8 mouse cellular contexts compared by ENCODE assay signal in genomic region chr16:91618511-91619501, GRCm38 (mm10). TPM values are rescaled to one million over a fixed set of nuclear protein-coding genes. Genes with fewer than 3 reads are reported as not detected.
A peak's percentile ranks its signal among the peaks of the same experiment; 100 is the strongest.
DNase-seq lines count a peak whose midpoint lies in the region; ATAC-seq and TF ChIP-seq lines count a peak whose summit lies in the region.

Dnajc28 (minus strand) TSS chr16:91619026.

- H3K4me3 ChIP-seq in CH12.LX (replicated peaks in 1 of 3; ENCODE audit: low read depth in 2 of 3, low read length in 2 of 3, poor library complexity in 1 of 3), result peak within 1 kb of the TSS; percentile 49 to 70 (median 67)
- H3K4me3 ChIP-seq in forebrain, embryonic 11.5 days (ENCODE audit: low read depth, low read length), result peak within 1 kb of the TSS; percentile 67
- peak within 1 kb of the TSS; percentile 81 for H3K4me3 ChIP-seq in heart, embryonic 16.5 days (ENCODE audit: low read length)
- peak within 1 kb of the TSS; percentile 72 for H3K4me3 ChIP-seq in liver, embryonic 15.5 days (replicated peaks)
- H3K4me3 ChIP-seq in neural tube, embryonic 12.5 days, result peak within 1 kb of the TSS; percentile 65
- peak within 1 kb of the TSS; percentile 66 for H3K4me3 ChIP-seq in stomach, postnatal 0 days (ENCODE audit: low read depth, low read length)

- no peaks in the 10 kb centered on the region for H3K9me3 ChIP-seq in CH12.LX (replicated peaks; ENCODE audit: low read length)
- H3K9me3 ChIP-seq in forebrain, embryonic 11.5 days (ENCODE audit: control insufficient read depth, low read length), result no peaks in the 10 kb centered on the region
- H3K9me3 ChIP-seq in heart, embryonic 16.5 days (replicated peaks; ENCODE audit: control insufficient read depth, low read length), result no peaks in the 10 kb centered on the region
- H3K9me3 ChIP-seq in liver, embryonic 15.5 days (replicated peaks), result no peaks in the 10 kb centered on the region
- no peaks in the 10 kb centered on the region for H3K9me3 ChIP-seq in neural tube, embryonic 12.5 days
- no peaks in the 10 kb centered on the region for H3K9me3 ChIP-seq in stomach, postnatal 0 days (ENCODE audit: control insufficient read depth, low read length)

- 10% methylated on average over 39 of the region's 39 CpGs for WGBS in forebrain, embryonic 11.5 days
- 10% methylated on average over 39 of the region's 39 CpGs for WGBS in heart, embryonic 16.5 days
- 10% methylated on average over 39 of the region's 39 CpGs for WGBS in liver, embryonic 15.5 days (ENCODE audit: insufficient replicate concordance)
- 12% methylated on average over 39 of the region's 39 CpGs for WGBS in neural tube, embryonic 12.5 days
- 10% methylated on average over 39 of the region's 39 CpGs for WGBS in stomach, postnatal 0 days

- in situ Hi-C loops in CH12.LX (cut with MboI; ENCODE audit: low pct_ligation_motif_present, low pct_unique_long_range_greater_than_20kb, low sequenced_read_pairs), result no loop called here

- H3K27ac ChIP-seq in CH12.LX (ENCODE audit: insufficient read depth, low read depth), result no peak within 1 kb of the TSS
- H3K27ac ChIP-seq in forebrain, embryonic 11.5 days (ENCODE audit: low read depth, low read length), result no peak within 1 kb of the TSS
- H3K27ac ChIP-seq in heart, embryonic 16.5 days (ENCODE audit: low read length), result no peak within 1 kb of the TSS
- peak within 1 kb of the TSS; percentile 64 for H3K27ac ChIP-seq in liver, embryonic 15.5 days (replicated peaks)
- H3K27ac ChIP-seq in neural tube, embryonic 12.5 days, result no peak within 1 kb of the TSS
- H3K27ac ChIP-seq in stomach, postnatal 0 days (replicated peaks), result no peak within 1 kb of the TSS

- H3K79me2 ChIP-seq in CH12.LX (replicated peaks; ENCODE audit: control insufficient read depth, extremely low read depth, insufficient read depth, poor library complexity, severe bottlenecking), result no peaks in the 10 kb centered on the region

- TF ChIP-seq CTCF in CH12.LX (conservative IDR thresholded peaks at IDR 0.05 in 1 of 2, IDR thresholded peaks at IDR 0.05 in 1 of 2; ENCODE audit: low read depth in 2 of 2, low read length in 2 of 2), result no peak
- TF ChIP-seq CTCF in stomach, postnatal 0 days (IDR thresholded peaks at IDR 0.05; ENCODE audit: low read depth), result no peak

- ATAC-seq in forebrain, embryonic 11.5 days (replicated peaks; ENCODE audit: low FRiP score), result peak; percentile 94
- peak; percentile 89 for ATAC-seq in heart, embryonic 16.5 days (replicated peaks; ENCODE audit: extremely low read depth, insufficient read depth, low FRiP score)
- ATAC-seq in liver, embryonic 15.5 days (ENCODE audit: insufficient read depth), result peak; percentile 88
- peak; percentile 90 for ATAC-seq in neural tube, embryonic 12.5 days (ENCODE audit: low FRiP score, low read depth)
- peak; percentile 86 for ATAC-seq in stomach, postnatal 0 days (ENCODE audit: low FRiP score, low TSS enrichment)

- H3K4me2 ChIP-seq in CH12.LX (ENCODE audit: insufficient read depth, low read depth, poor library complexity, severe bottlenecking), result peak within 1 kb of the TSS; percentile 53
- peak within 1 kb of the TSS; percentile 83 for H3K4me2 ChIP-seq in forebrain, embryonic 11.5 days (ENCODE audit: low read depth, low read length, severe bottlenecking)
- H3K4me2 ChIP-seq in heart, embryonic 16.5 days (ENCODE audit: low read depth, low read length), result peak within 1 kb of the TSS; percentile 94
- H3K4me2 ChIP-seq in liver, embryonic 15.5 days, result peak within 1 kb of the TSS; percentile 85
- H3K4me2 ChIP-seq in neural tube, embryonic 12.5 days (replicated peaks), result peak within 1 kb of the TSS; percentile 80
- H3K4me2 ChIP-seq in stomach, postnatal 0 days (replicated peaks; ENCODE audit: low read depth), result peak within 1 kb of the TSS; percentile 92

- H3K27me3 ChIP-seq in CH12.LX (replicated peaks), result no peaks in the 10 kb centered on the region
- no peaks in the 10 kb centered on the region for H3K27me3 ChIP-seq in forebrain, embryonic 11.5 days (ENCODE audit: control insufficient read depth, insufficient read depth, low read length)
- no peaks in the 10 kb centered on the region for H3K27me3 ChIP-seq in heart, embryonic 16.5 days (ENCODE audit: control insufficient read depth, insufficient read depth, low read length)
- peaks cover 4% of the 10 kb centered on the region; the same call in 1 of the 2 replicates for H3K27me3 ChIP-seq in liver, embryonic 15.5 days
- no peaks in the 10 kb centered on the region for H3K27me3 ChIP-seq in neural tube, embryonic 12.5 days (replicated peaks)
- no peaks in the 10 kb centered on the region for H3K27me3 ChIP-seq in stomach, postnatal 0 days (ENCODE audit: control insufficient read depth, insufficient read depth, low read length)

- no peak for TF ChIP-seq RAD21 in CH12.LX (IDR thresholded peaks at IDR 0.05; ENCODE audit: low read depth, low read length)

- dilution Hi-C loops in CH12.LX (cut with MboI; ENCODE audit: extremely low pct_ligation_motif_present, extremely low pct_unique_long_range_greater_than_20kb, low sequenced_read_pairs), result no loop called here

- TF ChIP-seq POLR2A in CH12.LX (IDR thresholded peaks at IDR 0.05; ENCODE audit: low read depth, low read length), result peak; percentile 51; the same call in 1 of the 2 replicates

- TF ChIP-seq EP300 in CH12.LX (IDR thresholded peaks at IDR 0.05; ENCODE audit: low read length), result no peak
- no peak for TF ChIP-seq EP300 in stomach, postnatal 0 days (optimal IDR thresholded peaks at IDR 0.05)

- peaks cover 5 to 26% of the 10 kb centered on the region in 2 experiments; a peak in 3 of 4 replicates for H3K4me1 ChIP-seq in CH12.LX (ENCODE audit: control insufficient read depth in 1 of 2, insufficient read depth in 2 of 2)
- peaks cover 3% of the 10 kb centered on the region; the same call in 1 of the 2 replicates for H3K4me1 ChIP-seq in forebrain, embryonic 11.5 days (replicated peaks; ENCODE audit: control insufficient read depth, insufficient read depth, low read length)
- H3K4me1 ChIP-seq in heart, embryonic 16.5 days (ENCODE audit: control insufficient read depth, insufficient read depth, low read length), result 0 out of 2 replicates have a peak, but pooled peaks cover 2% of the 10 kb centered on the region
- peaks cover 8% of the 10 kb centered on the region for H3K4me1 ChIP-seq in liver, embryonic 15.5 days (replicated peaks)
- H3K4me1 ChIP-seq in neural tube, embryonic 12.5 days, result peaks cover 6% of the 10 kb centered on the region; the same call in 1 of the 2 replicates
- no peaks in the 10 kb centered on the region; the same call in 1 of the 2 replicates for H3K4me1 ChIP-seq in stomach, postnatal 0 days (replicated peaks; ENCODE audit: control insufficient read depth, insufficient read depth)

- peak within 1 kb of the TSS; percentile 39 for H3K9ac ChIP-seq in CH12.LX (ENCODE audit: insufficient read depth, low read depth)
- H3K9ac ChIP-seq in forebrain, embryonic 11.5 days (ENCODE audit: low read length), result peak within 1 kb of the TSS; percentile 69
- H3K9ac ChIP-seq in heart, embryonic 16.5 days (ENCODE audit: low read length), result peak within 1 kb of the TSS; percentile 79
- H3K9ac ChIP-seq in liver, embryonic 15.5 days, result peak within 1 kb of the TSS; percentile 74
- peak within 1 kb of the TSS; percentile 75 for H3K9ac ChIP-seq in neural tube, embryonic 12.5 days
- peak within 1 kb of the TSS; percentile 69 for H3K9ac ChIP-seq in stomach, postnatal 0 days (ENCODE audit: low read length)

- H3K36me3 ChIP-seq in CH12.LX (replicated peaks in 1 of 2; ENCODE audit: control insufficient read depth in 1 of 2, insufficient read depth in 1 of 2, low read length in 1 of 2), result peaks cover 39 to 44% of the 10 kb centered on the region in 2 experiments
- peaks cover 9% of the 10 kb centered on the region; the same call in 1 of the 2 replicates for H3K36me3 ChIP-seq in forebrain, embryonic 11.5 days (ENCODE audit: control insufficient read depth, insufficient read depth, low read length)
- peaks cover 16% of the 10 kb centered on the region for H3K36me3 ChIP-seq in heart, embryonic 16.5 days (ENCODE audit: control insufficient read depth, insufficient read depth)
- peaks cover 42% of the 10 kb centered on the region for H3K36me3 ChIP-seq in liver, embryonic 15.5 days (replicated peaks)
- H3K36me3 ChIP-seq in neural tube, embryonic 12.5 days, result peaks cover 39% of the 10 kb centered on the region
- peaks cover 10% of the 10 kb centered on the region for H3K36me3 ChIP-seq in stomach, postnatal 0 days (ENCODE audit: control insufficient read depth, insufficient read depth, low read length)

- DNase-seq in CH12.LX (ENCODE audit: extremely low read depth), result peak; percentile 69
- DNase-seq in c-Kit-positive CD71-positive TER-119-negative erythroid progenitor cells, embryonic 14.5 days (ENCODE audit: low read depth), result peak; percentile 63
- peak; percentile 86 for DNase-seq in forebrain, embryonic 11.5 days (ENCODE audit: low spot score)
- DNase-seq in kidney, postnatal 36 days, result peak; percentile 92
- peak; percentile 79 for DNase-seq in stomach, postnatal 0 days (ENCODE audit: low spot score)

TF ChIP-seq in CH12.LX, 34 proteins besides CTCF, POLR2A, EP300 and RAD21 (continues in another document):
- TF ChIP-seq IRF4 (IDR thresholded peaks at IDR 0.05; ENCODE audit: low read depth, low read length) (peak; percentile 36; the same call in 1 of the 2 replicates), TCF12 (IDR thresholded peaks at IDR 0.05; ENCODE audit: low read depth, low read length) (0 out of 2 replicates have a peak, but pooled peaks have one; percentile 28), ZKSCAN1 (IDR thresholded peaks at IDR 0.05; ENCODE audit: borderline replicate concordance, low read depth, low read length) (no peak), MAFK (IDR thresholded peaks at IDR 0.05; ENCODE audit: insufficient replicate concordance, low read length) (no peak), USF1 (IDR thresholded peaks at IDR 0.05; ENCODE audit: low read depth, low read length) (no peak), GABPA (IDR thresholded peaks at IDR 0.05; ENCODE audit: insufficient replicate concordance, low read depth, low read length) (peak; percentile 33; the same call in 1 of the 2 replicates), KAT2A (IDR thresholded peaks at IDR 0.05; ENCODE audit: insufficient replicate concordance, low read length) (peak; percentile 90; the same call in 1 of the 2 replicates), CHD2 (IDR thresholded peaks at IDR 0.05; ENCODE audit: low read length) (no peak; the same call in 1 of the 2 replicates), JUND (conservative IDR thresholded peaks at IDR 0.05; ENCODE audit: low read depth, low read length) (no peak), MYC (IDR thresholded peaks at IDR 0.05; ENCODE audit: low read depth, low read length) (no peak)

RNA-seq across cellular contexts. Expression of gene Dnajc28, which starts in this region (rescaled TPM):
- total RNA-seq in CH12.LX (2012; rRNA removed) (1.1 and 1.8 TPM in 2 replicates), CH12.LX (2014; rRNA removed) (0.97 and 1.2 TPM in 2 replicates)
- 0.47 and 0.55 TPM in 2 replicates for polyA plus RNA-seq in CH12.LX (2012; ENCODE audit: insufficient read length, low read depth)
- polyA plus RNA-seq in forebrain, embryonic 11.5 days (2014; fragmentation: Nextera tagmentation; extraction: Ambion mirVana), result 4.5 and 4.7 TPM in 2 replicates
- polyA plus RNA-seq in heart, embryonic 16.5 days (2015; fragmentation: Nextera tagmentation; extraction: Ambion mirVana), result 6.0 and 6.6 TPM in 2 replicates
- 1.7 and 2.1 TPM in 2 replicates for polyA plus RNA-seq in liver, embryonic 15.5 days (2015; fragmentation: Nextera tagmentation; extraction: Ambion mirVana)
- polyA plus RNA-seq in neural tube, embryonic 12.5 days (2016; fragmentation: Nextera tagmentation; extraction: Ambion mirVana), result 6.3 and 6.4 TPM in 2 replicates
- 1.1 and 1.4 TPM in 2 replicates for polyA plus RNA-seq in stomach, postnatal 0 days (2015; fragmentation: Nextera tagmentation; extraction: Ambion mirVana)
